Mouse (Mus musculus) stomach, postnatal 0 days (tissue): ENCODE data around the gene Kcnh4.

ENCODE experiments used
- CTCF ChIP-seq: IDR thresholded peaks from 2 replicates; pipeline ENCODE4 v1.5.1; 2016; ENCODE audit warnings: antibody characterized with exemption, low read depth, mild to moderate bottlenecking, moderate library complexity
- EP300 ChIP-seq: optimal IDR thresholded peaks from 2 replicates; pipeline ENCODE3; 2016; ENCODE audit warnings: antibody characterized with exemption

- TF ChIP-seq CTCF, result no peak
- no peak for TF ChIP-seq EP300
Observed at GRCm38 (mm10) chr11:100784286-100784685, 24.5 kb upstream of the Kcnh4 start.
